Mouse (Mus musculus) layer of hippocampus, postnatal 10 days (tissue): ENCODE measurements at regions not wholly inside any gene's neighbourhood (a gene's known extent, or its start where the extent isn't known, plus 50 kb on each side); places are given as distances from the start of the nearest gene placed in this dataset.

ENCODE experiments used
- DNase-seq, 2 experiments: peaks; one replicate each; pipeline ENCODE4 v3.0.0; 2021; ENCODE audit warnings: low spot score in 2 of 2

- no peak for DNase-seq
Measured at GRCm38 (mm10) chr5:149908376-149909078, 109.9 kb upstream of the Rxfp2 start.

- DNase-seq: no peak
Measured at GRCm38 (mm10) chr5:149909108-149909739, 109.3 kb upstream of the Rxfp2 start.

- DNase-seq: no peak
Measured at GRCm38 (mm10) chr5:149909971-149910370, 108.5 kb upstream of the Rxfp2 start.

GRCm38 (mm10) chr5:149911968-149912367 is 106.5 kb upstream of the Rxfp2 start:
- no peak for DNase-seq

- no peak for DNase-seq
Measured at GRCm38 (mm10) chr5:149915761-149916160, 102.7 kb upstream of the Rxfp2 start.

GRCm38 (mm10) chr5:149917374-149917773 is 101.1 kb upstream of the Rxfp2 start:
- DNase-seq: no peak

GRCm38 (mm10) chr5:149919097-149919496 is 99.4 kb upstream of the Rxfp2 start:
- DNase-seq: no peak

GRCm38 (mm10) chr5:149920326-149920725 is 98.1 kb upstream of the Rxfp2 start:
- DNase-seq: no peak

- DNase-seq: no peak
Measured at GRCm38 (mm10) chr5:149924501-149924900, 94.0 kb upstream of the Rxfp2 start.

GRCm38 (mm10) chr5:149926786-149927185 is 91.7 kb upstream of the Rxfp2 start:
- DNase-seq: no peak

- DNase-seq: no peak
Measured at GRCm38 (mm10) chr5:149931574-149932161, 86.8 kb upstream of the Rxfp2 start.

- no peak for DNase-seq
Measured at GRCm38 (mm10) chr5:149932220-149932619, 86.3 kb upstream of the Rxfp2 start.

- no peak for DNase-seq
Measured at GRCm38 (mm10) chr5:149945651-149946050, 72.8 kb upstream of the Rxfp2 start.

- DNase-seq: no peak
Measured at GRCm38 (mm10) chr5:149947491-149947890, 71.0 kb upstream of the Rxfp2 start.

- DNase-seq: no peak
Measured at GRCm38 (mm10) chr5:149956931-149957330, 61.5 kb upstream of the Rxfp2 start.

GRCm38 (mm10) chr5:149961178-149961577 is 57.3 kb upstream of the Rxfp2 start:
- DNase-seq: no peak

GRCm38 (mm10) chr5:149964748-149965147 is 53.7 kb upstream of the Rxfp2 start:
- peak; percentile 13 to 20 for DNase-seq
